Mouse (Mus musculus) liver, postnatal 0 days (tissue): ENCODE measurements around the gene Ckap5. TPM values are rescaled to one million over a fixed set of nuclear protein-coding genes. Genes with fewer than 3 reads are reported as not detected.

Experiments
- ATAC-seq: fragments of 200-750 bp; cut with Nextera tagmentation; 2 replicates; pipeline ENCODE4 v1.8.0; 2017; ENCODE audit warnings: mild to moderate bottlenecking, moderate library complexity
- DNase-seq: peaks from one replicate; pipeline ENCODE4 v3.0.0-alpha.2; 2016
- H3K27ac ChIP-seq: fragments of 300-500 bp; sonication (generic); 2 replicates; pipeline ENCODE4 v1.5.1; 2014; ENCODE audit warnings: antibody characterized with exemption, moderate library complexity, mild to moderate bottlenecking, low read depth
- H3K27me3 ChIP-seq: fragments of 300-500 bp; sonication (generic); 2 replicates; pipeline ENCODE4 v1.6.1; 2014; ENCODE audit warnings: low read length, control low read depth, mixed read lengths; ENCODE audit not compliant: insufficient read depth
- H3K36me3 ChIP-seq: fragments of 300-500 bp; sonication (generic); replicated peaks from 2 replicates; pipeline ENCODE4 v1.6.1; 2014; ENCODE audit warnings: mild to moderate bottlenecking, control low read depth, low read length, moderate library complexity, mixed read lengths; ENCODE audit not compliant: insufficient read depth
- H3K4me1 ChIP-seq: fragments of 300-500 bp; sonication (generic); 2 replicates; pipeline ENCODE4 v1.6.1; 2014; ENCODE audit warnings: antibody characterized with exemption, mild to moderate bottlenecking, control low read depth; ENCODE audit not compliant: insufficient read depth
- H3K4me2 ChIP-seq: fragments of 300-500 bp; sonication (generic); 2 replicates; pipeline ENCODE4 v1.6.1; 2014; ENCODE audit warnings: low read depth, mild to moderate bottlenecking, low read length, moderate library complexity, mixed read lengths
- H3K4me3 ChIP-seq: fragments of 300-500 bp; sonication (generic); 2 replicates; pipeline ENCODE4 v1.5.1; 2014; ENCODE audit warnings: low read depth, low read length
- H3K9ac ChIP-seq: fragments of 300-500 bp; sonication (generic); replicated peaks from 2 replicates; pipeline ENCODE4 v1.6.1; 2014; ENCODE audit warnings: mild to moderate bottlenecking, moderate library complexity
- H3K9me3 ChIP-seq: fragments of 300-500 bp; sonication (generic); 2 replicates; pipeline ENCODE4 v1.6.1; 2016; ENCODE audit warnings: mild to moderate bottlenecking, control low read depth, low read length, mixed read lengths
- CTCF ChIP-seq: sonication (generic); IDR thresholded peaks from 2 replicates; pipeline ENCODE4 v1.5.1; 2016; ENCODE audit warnings: antibody characterized with exemption, low read depth
- EP300 ChIP-seq: IDR thresholded peaks from 2 replicates; pipeline ENCODE4 v1.6.1; 2016; ENCODE audit warnings: antibody characterized with exemption, low read depth, mild to moderate bottlenecking
- WGBS: fragments of 180-500 bp; shearing (Covaris S2); extraction: QIAGEN DNeasy Blood & Tissue Kit; methylation state at CpG from one replicate; pipeline ENCODE4 v1.1.7; 2014; ENCODE audit not compliant: insufficient replicate concordance; 5-methylcytosine and 5-hydroxymethylcytosine counted together
- polyA plus RNA-seq: library from polyadenylated mRNA; unstranded; fragments of >200 nt; fragmentation: Nextera tagmentation; extraction: Ambion mirVana; gene quantifications from 2 replicates; pipeline ENCODE4 v1.2.1, GENCODE M21; 2015

Ckap5 gene
- polyA plus RNA-seq, 1 experiment from 2014 or later: 22.1 TPM

DNA sequence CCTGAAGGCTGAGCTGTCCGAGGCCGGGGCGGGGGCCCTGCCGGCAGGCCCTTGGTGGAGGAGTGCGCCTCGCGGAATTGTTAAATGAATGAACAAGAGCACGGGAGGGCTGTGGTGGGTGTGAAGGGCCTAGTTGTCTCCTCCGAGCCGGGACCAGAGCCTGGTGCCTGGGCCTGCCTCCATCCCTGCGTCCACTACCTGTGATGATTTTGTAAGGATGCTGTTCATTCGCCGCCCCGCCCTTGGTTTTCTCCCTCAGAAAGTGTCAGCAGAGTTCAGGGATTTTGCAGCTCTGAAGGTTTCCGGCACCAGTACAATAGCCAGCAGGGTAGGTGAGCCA, 555 bp downstream of the Ckap5 start:
- Histone ChIP-seq H3K4me1 (peaks cover 4% of the 10 kb centered on the region; the same call in 1 of the 2 replicates), H3K9ac (peak overlapping the region; percentile 99), H3K27me3 (no peaks in the 10 kb centered on the region), H3K4me3 (peak overlapping the region; percentile 100), H3K4me2 (peak overlapping the region; percentile 70), H3K27ac (peak overlapping the region; percentile 91), H3K9me3 (no peaks in the 10 kb centered on the region), H3K36me3 (no peaks in the 10 kb centered on the region; the same call in 1 of the 2 replicates)
- WGBS: 0% methylated on average over 15 of the region's 15 CpGs
- no peak for TF ChIP-seq CTCF
- no peak for TF ChIP-seq EP300
- ATAC-seq (peak; percentile 55), DNase-seq (no peak)

DNA sequence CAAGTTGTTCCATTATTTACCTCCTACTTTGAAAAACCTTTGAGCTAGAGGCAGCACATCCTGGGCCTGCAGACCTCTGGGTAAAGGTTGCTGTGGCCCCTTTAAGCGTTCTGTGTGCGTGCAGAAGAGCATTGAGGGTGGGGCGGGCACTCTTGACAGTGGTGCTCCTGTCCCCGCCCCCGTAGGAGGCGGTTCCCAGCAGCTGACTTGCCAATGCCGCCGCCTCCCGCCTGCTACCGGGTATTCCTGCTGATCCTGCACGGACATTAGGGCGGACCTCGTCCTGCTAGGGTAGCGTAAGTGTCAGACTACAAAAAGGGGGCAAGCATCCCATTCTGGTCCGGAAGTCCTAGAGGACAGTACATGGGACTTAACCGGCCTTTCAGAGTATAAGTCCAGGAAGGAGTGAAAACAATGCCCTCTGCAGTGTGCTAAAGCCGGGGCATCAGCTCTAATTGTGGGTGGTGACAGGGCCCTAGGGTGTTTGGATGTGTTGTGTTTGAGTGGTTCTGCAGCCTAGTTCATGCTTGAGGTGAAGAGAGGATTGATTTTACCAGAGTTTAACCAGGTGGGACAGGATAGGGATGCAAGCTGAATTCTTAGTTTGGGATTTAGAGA, 11.1 kb downstream of the Ckap5 start:
- peak overlapping the region; percentile 48 for H3K4me3 ChIP-seq
- no peaks in the 10 kb centered on the region for H3K9me3 ChIP-seq
- H3K4me2 ChIP-seq: peak overlapping the region; percentile 78
- no peaks in the 10 kb centered on the region for H3K36me3 ChIP-seq
- 3% methylated on average over 17 of the region's 17 CpGs for WGBS
- no peaks in the 10 kb centered on the region for H3K27me3 ChIP-seq
- H3K27ac ChIP-seq: peak overlapping the region; percentile 39; the same call in 1 of the 2 replicates
- TF ChIP-seq CTCF: peak; percentile 43
- no peak; the same call in 1 of the 2 replicates for TF ChIP-seq EP300
- peak; percentile 99 for ATAC-seq
- peak; percentile 91 for DNase-seq
- H3K4me1 ChIP-seq: peaks cover 9% of the 10 kb centered on the region
- H3K9ac ChIP-seq: peak overlapping the region; percentile 54

DNA sequence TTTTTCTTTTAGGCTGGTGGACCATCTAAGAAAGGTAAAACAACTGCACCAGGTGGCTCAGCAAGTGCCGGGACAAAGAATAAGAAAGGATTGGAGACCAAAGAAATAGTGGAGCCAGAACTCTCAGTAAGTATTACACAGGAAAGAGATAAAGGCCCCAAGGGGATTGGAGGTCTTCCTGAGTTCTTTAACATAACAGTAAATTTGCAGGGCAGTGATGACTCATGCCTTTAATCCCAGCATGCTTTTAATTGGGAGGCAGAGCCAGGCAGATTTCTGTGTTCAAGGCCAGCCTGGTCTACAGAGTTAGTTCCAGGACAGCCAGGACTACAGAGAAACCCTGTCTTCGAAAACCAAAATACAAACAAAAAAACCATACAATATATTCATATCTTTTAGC, 41.6 kb downstream of the Ckap5 start:
- WGBS: 86% methylated on average over 2 of the region's 2 CpGs
- Histone ChIP-seq H3K9ac (no peak overlapping the region), H3K9me3 (no peaks in the 10 kb centered on the region), H3K4me3 (no peak overlapping the region), H3K4me1 (no peaks in the 10 kb centered on the region), H3K4me2 (no peak overlapping the region), H3K27me3 (no peaks in the 10 kb centered on the region), H3K36me3 (peaks cover 82% of the 10 kb centered on the region), H3K27ac (no peak overlapping the region)
- ATAC-seq (no peak), DNase-seq (no peak)
- TF ChIP-seq EP300 (no peak), CTCF (no peak)

DNA sequence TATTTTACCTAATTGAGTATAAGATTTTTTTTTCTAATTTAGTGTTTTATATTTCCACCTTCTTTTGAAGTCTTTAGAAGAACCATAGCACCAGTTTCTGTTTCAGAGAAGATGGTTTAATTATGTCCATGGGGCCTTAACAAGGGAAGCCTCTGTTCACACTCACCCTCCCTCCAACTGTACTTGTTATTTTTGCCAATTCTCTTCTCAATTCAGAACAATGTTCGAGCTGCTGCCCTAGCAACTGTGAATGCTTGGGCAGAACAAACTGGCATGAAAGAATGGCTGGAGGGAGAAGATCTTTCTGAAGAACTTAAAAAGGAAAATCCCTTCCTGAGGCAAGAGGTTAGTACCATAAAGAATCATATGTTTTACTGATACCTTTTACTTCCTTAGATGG, 54.3 kb downstream of the Ckap5 start:
- H3K36me3 ChIP-seq: peaks cover 75% of the 10 kb centered on the region
- no peak overlapping the region for H3K27ac ChIP-seq
- H3K27me3 ChIP-seq: no peaks in the 10 kb centered on the region
- no peaks in the 10 kb centered on the region for H3K4me1 ChIP-seq
- no peak for TF ChIP-seq CTCF
- no peak for TF ChIP-seq EP300
- no peak overlapping the region for H3K9ac ChIP-seq
- DNase-seq (no peak), ATAC-seq (no peak)
- no peak overlapping the region for H3K4me2 ChIP-seq
- 86% methylated on average over 1 of the region's 1 CpGs for WGBS
- H3K4me3 ChIP-seq: no peak overlapping the region
- no peaks in the 10 kb centered on the region for H3K9me3 ChIP-seq

DNA sequence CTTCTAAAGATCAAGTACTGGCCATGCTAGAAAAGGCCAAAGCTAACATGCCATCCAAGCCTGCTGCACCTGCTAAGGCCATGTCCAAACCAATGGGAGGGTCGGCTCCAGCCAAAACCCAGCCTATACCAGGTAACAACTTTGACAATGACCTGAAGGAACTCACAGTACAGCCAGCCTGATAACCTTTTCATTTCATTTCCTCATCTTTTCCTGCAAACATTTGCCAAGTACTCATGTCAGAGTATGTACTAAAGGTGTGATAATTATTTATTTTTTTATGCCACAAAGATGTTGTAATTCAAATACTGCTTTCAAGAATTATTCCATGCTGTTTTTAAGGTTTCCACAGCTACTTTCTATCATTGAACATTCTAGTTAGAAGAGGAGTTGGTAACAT, 59.7 kb downstream of the Ckap5 start:
- Histone ChIP-seq H3K9me3 (no peaks in the 10 kb centered on the region), H3K27ac (no peak overlapping the region), H3K36me3 (peaks cover 68% of the 10 kb centered on the region), H3K27me3 (no peaks in the 10 kb centered on the region), H3K4me1 (no peaks in the 10 kb centered on the region), H3K4me3 (no peak overlapping the region), H3K4me2 (no peak overlapping the region), H3K9ac (no peak overlapping the region)
- DNase-seq (no peak), ATAC-seq (no peak)
- 91% methylated on average over 1 of the region's 1 CpGs for WGBS
- TF ChIP-seq CTCF (no peak), EP300 (no peak)

DNA sequence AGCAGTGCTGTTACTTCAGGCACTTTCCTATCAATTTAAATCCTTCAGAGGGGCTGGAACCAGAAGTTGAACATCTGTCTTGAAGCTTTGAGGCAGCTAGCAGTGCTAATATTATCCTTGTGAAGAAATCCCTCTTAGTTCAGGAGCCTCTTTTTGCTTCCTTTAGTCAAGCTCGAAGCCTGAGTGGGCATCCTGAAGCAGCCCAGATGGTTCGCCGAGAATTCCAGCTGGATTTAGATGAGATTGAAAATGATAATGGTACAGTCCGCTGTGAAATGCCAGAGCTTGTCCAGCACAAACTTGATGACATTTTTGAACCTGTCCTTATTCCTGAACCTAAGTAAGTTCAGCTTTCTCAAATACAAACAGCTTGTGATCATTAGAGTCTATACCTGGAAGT, 73.9 kb downstream of the Ckap5 start:
- Histone ChIP-seq H3K9ac (no peak overlapping the region), H3K4me3 (no peak overlapping the region), H3K27me3 (no peaks in the 10 kb centered on the region), H3K4me2 (no peak overlapping the region), H3K9me3 (no peaks in the 10 kb centered on the region), H3K36me3 (peaks cover 67% of the 10 kb centered on the region), H3K27ac (no peak overlapping the region), H3K4me1 (no peaks in the 10 kb centered on the region)
- DNase-seq (no peak), ATAC-seq (no peak)
- WGBS: 95% methylated on average over 4 of the region's 4 CpGs
- TF ChIP-seq EP300: no peak
- TF ChIP-seq CTCF: no peak
